Mouse (Mus musculus) C2C12 (cell line): Measurements from ENCODE around the gene Hoxb6.

Experiments used
- CTCF ChIP-seq: IDR thresholded peaks from one replicate; pipeline ENCODE4 v1.5.1; 2011; ENCODE audit not compliant: control insufficient read depth, insufficient read depth, insufficient read length
- MYOD1 ChIP-seq: IDR thresholded peaks from one replicate; pipeline ENCODE4 v1.6.1; 2011; ENCODE audit warnings: low read depth; ENCODE audit not compliant: control insufficient read depth, insufficient read length

- TF ChIP-seq MYOD1 = no peak
- no peak for TF ChIP-seq CTCF
Measured at GRCm38 (mm10) chr11:96346916-96347520, 54.7 kb downstream of the Hoxb6 start.
